Mouse (Mus musculus) liver, adult 2 months (tissue): ENCODE results near the gene Hdgf.

Source experiments
- CTCF ChIP-seq: fragments of 200-500 bp; IDR thresholded peaks from 2 replicates; pipeline ENCODE4 v1.5.1; 2011; ENCODE audit warnings: low read depth, low read length, control low read depth
- POLR2A ChIP-seq: fragments of 200-500 bp; IDR thresholded peaks from 2 replicates; pipeline ENCODE4 v1.6.1; 2011; ENCODE audit warnings: low read length, control low read depth; ENCODE audit not compliant: insufficient read depth; ENCODE audit errors: extremely low read depth

DNA sequence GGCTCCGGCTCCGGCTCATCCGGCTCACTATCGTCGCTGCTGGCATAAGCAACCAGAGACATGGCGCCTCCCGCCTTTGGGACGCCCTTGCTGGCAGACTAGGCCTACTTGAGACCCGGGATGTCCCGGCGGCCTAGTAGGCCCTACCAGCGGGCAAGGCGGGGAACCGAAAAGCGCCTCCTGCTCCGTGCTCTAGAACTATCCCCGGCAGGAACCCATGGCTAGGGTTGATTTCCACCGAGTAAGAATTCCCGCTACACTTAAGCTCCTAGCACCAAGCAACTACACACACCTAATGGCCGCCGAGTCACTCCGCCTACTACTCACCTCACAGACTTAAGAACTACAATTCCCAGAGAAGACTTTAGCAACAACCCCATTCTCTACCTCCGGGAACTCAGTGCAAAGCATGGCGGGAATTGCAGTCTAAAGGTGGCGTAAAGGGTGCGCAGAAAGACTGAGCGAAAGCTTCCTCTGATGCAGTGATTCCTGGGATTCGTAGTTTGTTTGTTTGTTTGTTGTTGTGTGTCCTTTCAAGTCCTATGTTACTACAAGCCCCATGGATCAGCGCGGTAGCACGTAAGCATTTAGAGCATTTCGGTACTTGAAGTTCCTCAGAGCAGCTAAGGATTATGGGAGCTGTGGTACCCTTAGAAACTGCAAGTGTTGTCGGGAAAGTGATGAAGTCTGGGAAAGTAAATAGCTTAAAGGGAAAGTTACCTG is 20.7 kb upstream of the Hdgf start, which contains the start of gene Prcc:
- TF ChIP-seq CTCF: no peak
- TF ChIP-seq POLR2A: no peak
